Mouse (Mus musculus): ENCODE measurements around the gene Zfp740. TPM values are rescaled to one million over a fixed set of nuclear protein-coding genes. Genes with fewer than 3 reads are reported as not detected.

Gene Zfp740
- total RNA-seq, 1 experiment from 2014 or later = 58.4 TPM

- no peak for DNase-seq
These were observed 27.6 kb downstream of the Zfp740 start for GRCm38 (mm10) chr15:102230408-102231321.

DNA sequence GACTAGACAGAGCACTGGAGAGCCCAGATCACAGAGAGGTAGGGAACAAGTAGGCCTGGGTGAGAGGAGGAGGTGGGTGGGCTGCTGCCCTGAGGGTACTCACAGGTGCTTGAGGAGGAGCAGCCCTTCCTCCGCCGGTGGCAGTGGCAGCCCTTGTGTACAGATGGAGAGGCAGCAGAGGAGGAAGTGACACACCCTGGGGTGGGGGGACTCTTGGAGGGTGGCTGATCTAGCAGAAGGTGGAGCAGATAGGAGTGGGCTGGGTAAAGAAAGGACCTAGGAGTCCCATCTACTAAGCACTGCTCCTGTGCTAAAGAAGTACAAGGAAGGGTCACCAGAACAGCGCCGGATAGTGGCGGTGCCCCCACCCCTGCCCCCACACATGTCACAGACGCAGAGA lies 28.7 kb downstream of the Zfp740 start, which contains the start of gene Itgb7:
TSS of gene Itgb7 (minus strand) at position 197 of the 400 bp plus-strand sequence.
- no peak for DNase-seq

GRCm38 (mm10) chr15:102232764-102233163 lies 29.7 kb downstream of the Zfp740 start:
- no peak for DNase-seq

DNA sequence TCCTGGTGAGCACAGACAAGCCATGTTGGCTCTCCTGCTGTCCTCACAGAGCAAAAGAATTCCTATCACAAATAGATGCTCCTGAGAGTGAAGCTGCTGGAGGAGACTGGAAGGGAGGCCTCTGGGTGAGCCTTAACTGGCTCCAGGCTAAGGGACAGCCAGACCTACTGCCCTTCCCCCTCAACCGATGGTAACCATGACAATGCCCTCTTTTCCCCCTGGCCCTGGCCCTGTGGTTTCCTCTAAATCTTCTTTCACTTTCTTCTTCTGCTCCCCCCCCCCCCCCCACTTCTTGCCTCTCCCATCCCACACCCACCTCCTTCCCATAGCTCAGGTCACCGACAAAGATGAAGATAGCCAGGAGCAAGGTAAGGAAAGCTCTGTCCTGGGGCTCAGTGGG lies 30.8 kb downstream of the Zfp740 start:
- no peak for DNase-seq

- DNase-seq = no peak
These were observed 32.5 kb downstream of the Zfp740 start for GRCm38 (mm10) chr15:102235371-102236027.

- DNase-seq = no peak
These were observed 35.7 kb downstream of the Zfp740 start for GRCm38 (mm10) chr15:102238543-102239259.

DNA sequence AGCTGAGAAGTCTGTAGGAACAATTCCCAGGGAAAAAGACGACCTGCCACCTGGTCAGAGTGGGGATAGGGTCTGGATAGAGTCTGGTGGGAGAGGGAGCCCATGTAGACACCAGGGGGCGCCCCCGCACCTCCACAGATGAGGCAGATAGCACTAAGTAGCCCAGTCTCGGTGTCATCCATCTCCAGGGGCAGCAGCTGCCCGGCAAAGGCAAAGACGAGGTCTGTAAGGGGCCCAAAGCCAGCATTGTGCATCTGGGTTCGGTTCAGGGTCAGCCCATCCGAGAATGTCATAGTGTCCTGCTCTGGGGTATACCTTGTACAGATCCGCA lies 36.2 kb downstream of the Zfp740 start:
- DNase-seq = peak; percentile 93

DNA sequence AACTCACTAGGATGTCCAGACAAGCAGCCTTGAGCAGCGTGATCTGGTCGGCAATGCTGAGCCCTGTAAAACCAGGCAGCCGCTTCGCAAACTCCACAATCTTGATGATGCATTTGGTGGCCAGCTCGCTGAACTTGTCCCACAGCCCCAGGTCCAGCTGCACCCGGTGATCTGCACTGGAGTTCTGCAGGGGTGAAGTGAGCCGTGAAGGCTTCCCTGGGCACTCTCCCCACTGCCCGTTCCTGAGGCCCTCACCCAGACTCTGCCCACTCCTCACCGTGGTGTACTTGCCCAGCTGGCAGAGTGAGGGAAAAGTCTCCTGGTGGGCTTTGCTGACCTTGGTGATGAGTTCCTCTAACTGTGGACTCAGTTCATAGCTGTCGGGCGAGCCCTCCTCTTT lies 36.8 kb downstream of the Zfp740 start:
- no peak for DNase-seq

GRCm38 (mm10) chr15:102240607-102241006 lies 37.6 kb downstream of the Zfp740 start:
- DNase-seq = peak; percentile 69

DNA sequence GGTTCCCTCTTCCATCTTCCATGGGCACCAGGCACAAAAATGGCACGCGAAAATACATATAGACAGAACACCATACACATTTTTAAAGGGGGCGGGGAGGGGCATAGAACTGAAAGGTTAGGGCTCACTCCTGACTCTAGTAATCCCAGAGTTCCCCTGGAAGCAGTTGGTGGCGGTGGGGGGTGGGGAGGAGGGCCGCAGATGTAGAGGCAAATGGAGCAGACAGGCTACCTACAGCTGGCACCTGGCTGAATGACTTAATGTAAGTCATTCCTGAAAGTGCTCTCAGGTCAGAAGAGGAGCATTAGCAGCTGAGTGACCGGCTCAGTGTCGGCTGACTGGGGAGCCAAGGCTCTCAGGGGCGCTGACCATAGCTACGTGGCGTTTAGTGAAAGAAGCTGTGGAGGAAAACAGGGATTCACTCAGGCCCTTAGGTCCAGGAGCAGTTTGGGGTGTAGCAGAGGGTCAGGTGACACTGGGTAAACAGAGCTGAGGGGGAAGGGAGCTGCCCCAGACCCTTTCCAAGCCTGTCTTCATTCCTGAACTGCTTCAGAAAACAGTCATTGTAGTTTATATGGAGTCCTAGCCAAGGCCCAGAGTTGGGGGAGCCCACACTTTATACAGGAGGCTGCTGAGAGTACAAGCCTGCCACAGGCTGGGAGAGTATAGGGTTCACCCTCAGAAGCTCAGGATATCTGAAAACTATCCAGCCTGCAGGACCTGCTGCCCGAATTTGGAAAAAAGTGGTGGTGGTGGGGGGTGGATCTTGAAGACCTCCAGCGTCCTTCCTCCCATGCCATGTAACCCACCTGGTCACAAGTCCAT lies 39.6 kb downstream of the Zfp740 start:
- no peak for DNase-seq

- peak; percentile 82 for DNase-seq
These were observed 40.5 kb downstream of the Zfp740 start for GRCm38 (mm10) chr15:102243229-102244190.

GRCm38 (mm10) chr15:102244306-102245191 lies 41.5 kb downstream of the Zfp740 start:
- DNase-seq = no peak

DNA sequence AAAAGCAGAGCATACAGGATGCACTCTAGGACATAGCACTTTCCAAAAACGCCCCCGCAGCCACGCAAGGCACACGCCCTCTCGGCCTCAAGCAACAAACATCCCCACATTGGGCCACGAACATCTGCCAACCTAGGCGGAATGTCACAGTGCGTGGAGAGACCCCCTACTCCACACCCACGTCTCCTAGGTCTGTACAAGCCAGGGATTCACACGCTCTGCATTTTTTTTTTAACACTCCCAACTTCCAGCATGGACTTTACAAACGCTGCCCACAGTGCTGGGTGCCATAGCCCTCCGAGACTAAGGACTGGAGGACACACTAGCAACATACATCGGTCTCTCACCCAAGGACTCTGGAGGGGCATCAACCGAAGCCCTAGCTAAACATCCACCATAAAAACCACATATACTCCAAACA lies 42.4 kb downstream of the Zfp740 start:
- no peak for DNase-seq

- DNase-seq = peak; percentile 82
These were observed 43.1 kb downstream of the Zfp740 start for GRCm38 (mm10) chr15:102245891-102246741.

DNA sequence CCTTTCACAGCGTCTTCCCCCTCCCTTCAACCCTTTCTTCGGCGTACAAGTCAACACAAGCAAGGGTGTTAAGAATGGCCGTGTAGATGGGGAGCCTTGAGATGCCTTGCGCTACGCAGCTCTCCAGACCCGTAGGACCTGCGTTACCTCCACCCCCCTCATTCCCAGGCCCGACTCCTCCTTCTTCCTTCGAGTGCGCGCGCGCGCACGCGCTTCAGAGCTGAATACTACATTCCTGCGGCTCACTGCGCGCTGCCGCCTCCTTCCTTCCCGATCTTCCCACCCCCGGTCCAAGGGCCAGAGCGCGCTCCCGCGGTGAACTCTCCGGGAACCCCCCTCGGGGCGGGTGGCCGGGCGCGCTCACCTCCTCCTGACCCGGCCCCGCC lies 43.8 kb downstream of the Zfp740 start:
- DNase-seq = peak; percentile 97

DNA sequence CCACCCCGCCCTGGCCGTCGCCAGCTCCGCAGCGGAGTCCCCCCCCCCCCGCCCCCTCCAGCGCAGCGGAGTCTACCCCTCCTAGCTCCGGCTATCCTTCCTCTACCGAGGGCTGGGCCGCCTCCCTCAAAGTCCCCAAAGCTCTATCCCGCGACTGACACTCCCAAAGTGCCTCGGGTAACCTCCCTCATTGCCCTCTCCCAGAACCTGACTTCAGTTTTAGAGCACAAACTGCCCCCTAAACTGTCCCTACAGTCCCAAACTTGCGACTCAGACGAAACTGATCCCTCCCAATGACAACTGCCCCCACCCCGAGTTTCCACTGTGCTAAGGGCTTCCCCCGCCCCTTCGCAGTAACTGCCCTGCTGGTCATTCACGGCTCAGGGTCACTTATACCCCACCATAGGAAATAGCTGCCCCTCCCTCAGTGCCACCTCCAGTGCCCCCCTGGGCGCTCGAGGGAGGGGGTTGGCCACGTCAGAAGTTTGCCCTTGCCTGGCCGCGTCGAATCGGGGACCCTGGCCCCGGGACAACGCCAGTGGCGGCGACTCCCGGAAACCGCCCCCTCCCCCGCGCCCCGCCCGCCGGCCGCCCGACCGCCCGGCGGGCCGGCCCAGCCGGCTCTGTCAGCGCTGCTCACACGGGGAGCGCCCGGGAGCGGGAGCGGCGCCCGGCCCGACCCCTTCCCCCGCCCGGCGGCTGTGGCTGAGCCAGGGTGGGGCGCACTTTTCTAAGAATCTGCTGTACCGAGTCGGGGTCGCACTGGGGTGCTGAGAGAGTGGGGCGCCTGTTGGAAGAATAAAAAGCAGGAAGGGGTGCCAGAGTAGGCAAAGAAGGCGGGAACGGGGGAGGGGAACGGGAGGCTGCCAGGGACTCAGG lies 44.4 kb downstream of the Zfp740 start:
- DNase-seq = peak; percentile 80

DNA sequence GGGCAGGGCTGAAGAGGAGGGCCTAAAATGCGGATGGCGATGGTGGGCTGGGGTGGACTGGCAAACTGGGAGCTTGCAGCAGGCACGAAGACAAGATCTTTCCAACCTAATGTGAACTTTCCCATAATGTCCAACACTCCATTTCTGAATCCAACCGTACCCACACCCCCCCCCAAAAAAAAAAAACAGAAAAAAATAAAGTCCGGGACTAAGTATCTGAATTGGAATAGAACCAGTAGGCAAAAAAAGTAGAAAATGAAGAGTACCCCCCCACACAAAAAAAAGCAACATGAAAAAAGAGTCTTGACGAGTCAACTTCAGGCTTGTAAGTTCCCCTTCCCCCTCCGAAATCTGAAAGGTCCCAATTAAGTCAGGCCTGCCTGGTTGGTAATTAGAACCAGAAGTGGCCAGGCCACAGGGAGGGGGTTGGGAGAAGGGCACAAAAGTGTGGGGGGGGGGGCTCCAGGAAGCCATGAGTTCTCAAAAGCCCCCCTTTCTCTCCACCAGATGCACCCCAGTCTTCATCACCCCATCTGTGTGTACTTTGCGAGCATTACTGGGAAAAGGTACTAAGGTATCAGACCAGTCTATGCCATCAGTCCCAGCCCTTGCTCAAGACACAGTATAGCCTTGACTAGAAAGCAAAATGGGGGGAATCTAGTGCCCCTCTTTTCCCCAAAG lies 45.2 kb downstream of the Zfp740 start:
- DNase-seq = no peak
